Mouse (Mus musculus): ENCODE data around the gene Tnik. TPM values are rescaled to one million over a fixed set of nuclear protein-coding genes. Genes with fewer than 3 reads are reported as not detected.

The Tnik gene
- total RNA-seq, 2 experiments from 2014 or later = 195 to 212 TPM

- peak; percentile 72 to 95 for DNase-seq (ENCODE audit: low spot score in 2 of 2)
- intact Hi-C loops (cut with DNase I) = loop anchor here (2.0 kb wide), 1 partner anchor 296 kb away; the partner anchor contains the start of gene Tnik
Observed at GRCm38 (mm10) chr3:28558328-28558871, 295.4 kb downstream of the Tnik start.

GRCm38 (mm10) chr3:28561408-28561807 lies 298.4 kb downstream of the Tnik start:
- no peak for DNase-seq (ENCODE audit: low spot score in 2 of 2)
- intact Hi-C loops (cut with DNase I) = loop anchor here (5.0 kb wide), 1 partner anchor 186 kb away; no protein-coding TSS in a partner anchor

GRCm38 (mm10) chr3:28562612-28563332 lies 299.8 kb downstream of the Tnik start:
- intact Hi-C loops (cut with DNase I) = loop anchor here (5.0 kb wide), 1 partner anchor 185 kb away; no protein-coding TSS in a partner anchor
- DNase-seq (ENCODE audit: low spot score in 2 of 2) = no peak

- intact Hi-C loops (cut with DNase I) = loop anchor here (5.0 kb wide), 1 partner anchor 183 kb away; no protein-coding TSS in a partner anchor
- peak in 1 of 2 experiments; percentile 85 for DNase-seq (ENCODE audit: low spot score in 2 of 2)
Observed at GRCm38 (mm10) chr3:28564370-28565357, 301.6 kb downstream of the Tnik start.

GRCm38 (mm10) chr3:28577301-28577700 lies 314.3 kb downstream of the Tnik start:
- intact Hi-C loops (cut with DNase I) = no loop called here
- peak; percentile 55 to 65 for DNase-seq (ENCODE audit: low spot score in 2 of 2)

GRCm38 (mm10) chr3:28578950-28579615 lies 316.1 kb downstream of the Tnik start:
- intact Hi-C loops (cut with DNase I) = no loop called here
- DNase-seq (ENCODE audit: low spot score in 2 of 2) = no peak

- intact Hi-C loops (cut with DNase I) = no loop called here
- DNase-seq (ENCODE audit: low spot score in 2 of 2) = no peak
Observed at GRCm38 (mm10) chr3:28585750-28586465, 322.9 kb downstream of the Tnik start.

GRCm38 (mm10) chr3:28587808-28588207 lies 324.8 kb downstream of the Tnik start:
- peak in 1 of 2 experiments; percentile 57 for DNase-seq (ENCODE audit: low spot score in 2 of 2)
- intact Hi-C loops (cut with DNase I) = no loop called here

GRCm38 (mm10) chr3:28591345-28591744 lies 328.3 kb downstream of the Tnik start:
- no peak for DNase-seq (ENCODE audit: low spot score in 2 of 2)
- intact Hi-C loops (cut with DNase I) = no loop called here

- intact Hi-C loops (cut with DNase I) = no loop called here
- DNase-seq (ENCODE audit: low spot score in 2 of 2) = peak in 1 of 2 experiments; percentile 35
Observed at GRCm38 (mm10) chr3:28593922-28594321, 330.9 kb downstream of the Tnik start.

GRCm38 (mm10) chr3:28599476-28599875 lies 336.5 kb downstream of the Tnik start:
- DNase-seq (ENCODE audit: low spot score in 2 of 2) = no peak
- intact Hi-C loops (cut with DNase I) = no loop called here

- DNase-seq (ENCODE audit: low spot score in 2 of 2) = no peak
- intact Hi-C loops (cut with DNase I) = no loop called here
Observed at GRCm38 (mm10) chr3:28606741-28607140, 343.7 kb downstream of the Tnik start.

- DNase-seq (ENCODE audit: low spot score in 2 of 2) = peak; percentile 45 to 88
- intact Hi-C loops (cut with DNase I) = no loop called here
Observed at GRCm38 (mm10) chr3:28612330-28612729, 349.3 kb downstream of the Tnik start.

GRCm38 (mm10) chr3:28616386-28616785 lies 353.4 kb downstream of the Tnik start:
- DNase-seq (ENCODE audit: low spot score in 2 of 2) = no peak
- intact Hi-C loops (cut with DNase I) = no loop called here

- intact Hi-C loops (cut with DNase I) = no loop called here
- no peak for DNase-seq (ENCODE audit: low spot score in 2 of 2)
Observed at GRCm38 (mm10) chr3:28617008-28617627, 354.1 kb downstream of the Tnik start.

- no peak for DNase-seq (ENCODE audit: low spot score in 2 of 2)
- intact Hi-C loops (cut with DNase I) = no loop called here
Observed at GRCm38 (mm10) chr3:28621792-28622191, 358.8 kb downstream of the Tnik start.

- intact Hi-C loops (cut with DNase I) = no loop called here
- DNase-seq (ENCODE audit: low spot score in 2 of 2) = no peak
Observed at GRCm38 (mm10) chr3:28626816-28627215, 363.8 kb downstream of the Tnik start.

GRCm38 (mm10) chr3:28636778-28637177 lies 373.8 kb downstream of the Tnik start:
- no peak for DNase-seq (ENCODE audit: low spot score in 2 of 2)
- intact Hi-C loops (cut with DNase I) = no loop called here
